Mouse (Mus musculus) intestine, embryonic 14.5 days (tissue): ENCODE measurements around the gene Slc44a5. TPM values are rescaled to one million over a fixed set of nuclear protein-coding genes. Genes with fewer than 3 reads are reported as not detected.

Source experiments
- ATAC-seq: fragments of 200-750 bp; cut with Nextera tagmentation; replicated peaks from 2 replicates; pipeline ENCODE4 v1.8.0; 2017; ENCODE audit warnings: low read depth, moderate number of reproducible peaks, moderate TSS enrichment, moderate library complexity; ENCODE audit not compliant: low FRiP score, low TSS enrichment
- DNase-seq: peaks from one replicate; pipeline ENCODE4 v3.0.0-alpha.2; 2018; ENCODE audit warnings: low spot score
- H3K27ac ChIP-seq: fragments of 300-500 bp; sonication (generic); 2 replicates; pipeline ENCODE4 v1.5.1; 2014; ENCODE audit warnings: low read depth, mild to moderate bottlenecking, control low read depth
- H3K27me3 ChIP-seq: fragments of 300-500 bp; sonication (generic); replicated peaks from 2 replicates; pipeline ENCODE4 v1.6.1; 2014; ENCODE audit warnings: low read length, control low read depth; ENCODE audit not compliant: control insufficient read depth, insufficient read depth
- H3K36me3 ChIP-seq: fragments of 300-500 bp; sonication (generic); 2 replicates; pipeline ENCODE4 v1.6.1; 2014; ENCODE audit warnings: low read length, control low read depth; ENCODE audit not compliant: control insufficient read depth, insufficient read depth
- H3K4me1 ChIP-seq: fragments of 300-500 bp; sonication (generic); replicated peaks from 2 replicates; pipeline ENCODE4 v1.6.1; 2014; ENCODE audit warnings: low read length, control low read depth, mixed read lengths; ENCODE audit not compliant: control insufficient read depth, insufficient read depth
- H3K4me2 ChIP-seq: fragments of 300-500 bp; sonication (generic); 2 replicates; pipeline ENCODE4 v1.6.1; 2014; ENCODE audit warnings: low read length
- H3K4me3 ChIP-seq: fragments of 300-500 bp; sonication (generic); 2 replicates; pipeline ENCODE4 v1.5.1; 2014; ENCODE audit warnings: low read depth, low read length, control low read depth, mixed read lengths
- H3K9ac ChIP-seq: fragments of 300-500 bp; sonication (generic); 2 replicates; pipeline ENCODE4 v1.6.1; 2014; ENCODE audit warnings: mild to moderate bottlenecking, low read length
- H3K9me3 ChIP-seq: fragments of 300-500 bp; sonication (generic); 2 replicates; pipeline ENCODE4 v1.6.1; 2016; ENCODE audit warnings: low read length, control low read depth; ENCODE audit not compliant: control insufficient read depth
- WGBS: fragments of 180-500 bp; shearing (Covaris S2); extraction: QIAGEN DNeasy Blood & Tissue Kit; methylation state at CpG from one replicate; pipeline ENCODE4 v1.1.7; 2014; 5-methylcytosine and 5-hydroxymethylcytosine counted together
- polyA plus RNA-seq: library from polyadenylated mRNA; unstranded; fragments of >200 nt; fragmentation: Nextera tagmentation; extraction: Ambion mirVana; gene quantifications from 2 replicates; pipeline ENCODE4 v1.2.1, GENCODE M21; 2014

Gene Slc44a5
- polyA plus RNA-seq, 1 experiment from 2014 or later, result 1.5 TPM

DNA sequence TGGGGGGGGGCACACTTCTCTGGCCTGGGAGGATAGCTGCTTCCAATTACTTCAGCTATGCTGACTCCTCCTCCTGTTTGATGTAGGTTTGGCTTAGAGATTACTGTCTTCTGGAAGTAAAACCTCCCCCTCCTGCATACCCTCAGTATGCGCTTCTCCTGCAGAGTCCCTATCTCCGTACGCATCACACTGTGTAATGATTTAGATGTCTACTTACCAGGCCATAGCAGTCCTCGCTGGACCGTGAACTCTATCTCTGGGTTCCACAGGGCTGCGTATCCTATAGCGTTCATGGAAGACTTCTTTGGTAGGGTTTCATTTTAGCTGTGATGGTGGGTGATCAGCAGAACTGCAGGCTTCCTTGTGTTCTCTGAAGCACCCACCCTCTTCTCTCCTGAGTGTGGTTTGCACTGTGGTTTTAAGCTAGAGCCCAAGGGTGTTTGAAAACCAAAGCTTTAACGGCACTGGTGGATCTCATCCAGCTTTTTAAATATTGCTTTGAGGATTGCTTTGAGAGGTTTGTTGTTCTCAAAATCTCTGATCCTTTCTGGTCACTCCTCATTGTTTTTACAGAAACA is 120.6 kb downstream of the Slc44a5 start:
- DNase-seq (no peak), ATAC-seq (no peak)
- Histone ChIP-seq H3K9ac (no peak overlapping the region), H3K4me2 (no peak overlapping the region), H3K27ac (no peak overlapping the region), H3K4me1 (0 out of 2 replicates have a peak, but pooled peaks cover 10% of the 10 kb centered on the region), H3K4me3 (no peak overlapping the region), H3K36me3 (no peaks in the 10 kb centered on the region), H3K9me3 (peaks cover 4% of the 10 kb centered on the region; the same call in 1 of the 2 replicates), H3K27me3 (no peaks in the 10 kb centered on the region)
- 55% methylated on average over 8 of the region's 8 CpGs for WGBS

DNA sequence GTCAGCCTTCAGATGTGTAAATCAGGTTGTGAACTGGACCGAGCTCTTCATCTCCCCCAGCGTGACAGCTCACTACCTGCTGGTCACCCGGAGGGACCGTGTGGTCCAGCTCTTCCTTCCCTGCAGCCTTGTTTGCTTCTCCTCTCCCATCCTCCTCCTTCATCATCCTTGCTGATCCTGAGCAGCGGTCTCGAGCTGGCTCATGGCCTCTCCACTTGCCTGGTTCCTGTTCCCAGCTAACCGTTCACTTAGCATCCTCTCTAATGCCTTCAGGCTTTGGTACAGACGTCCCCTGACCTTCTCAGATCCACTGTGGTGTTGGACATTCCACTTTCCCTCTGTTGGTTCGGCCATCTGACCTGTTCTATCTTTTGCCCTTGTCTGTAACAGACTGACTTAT is 128.4 kb downstream of the Slc44a5 start:
- no peak overlapping the region for H3K9ac ChIP-seq
- H3K4me3 ChIP-seq, result no peak overlapping the region
- H3K36me3 ChIP-seq, result no peaks in the 10 kb centered on the region
- ATAC-seq (no peak), DNase-seq (no peak)
- H3K4me1 ChIP-seq, result no peaks in the 10 kb centered on the region
- H3K4me2 ChIP-seq, result no peak overlapping the region
- H3K27ac ChIP-seq, result no peak overlapping the region
- peaks cover 5% of the 10 kb centered on the region; the same call in 1 of the 2 replicates for H3K9me3 ChIP-seq
- no peaks in the 10 kb centered on the region for H3K27me3 ChIP-seq
- 85% methylated on average over 9 of the region's 9 CpGs for WGBS

DNA sequence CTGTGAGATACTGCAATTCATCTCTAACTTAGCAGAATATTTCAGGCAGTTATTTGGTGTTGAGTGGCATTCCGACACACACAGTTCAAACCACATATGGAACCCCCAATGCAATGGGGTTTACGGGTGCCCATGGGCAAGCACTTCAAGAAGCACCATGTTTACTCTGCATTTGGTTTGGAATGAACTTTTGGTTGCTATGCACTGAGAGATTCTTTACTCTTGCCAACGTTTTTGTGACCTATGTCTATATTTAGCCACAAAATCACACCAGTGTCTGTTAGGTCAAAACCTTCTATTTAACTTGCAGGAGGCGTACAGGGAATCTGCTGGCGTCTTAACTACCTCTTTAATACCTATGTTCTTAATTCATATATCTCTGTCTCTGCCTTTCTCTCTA is 137.3 kb downstream of the Slc44a5 start:
- Histone ChIP-seq H3K9me3 (no peaks in the 10 kb centered on the region), H3K36me3 (no peaks in the 10 kb centered on the region), H3K27ac (no peak overlapping the region), H3K9ac (no peak overlapping the region), H3K4me1 (peaks cover 4% of the 10 kb centered on the region; the same call in 1 of the 2 replicates), H3K4me2 (no peak overlapping the region), H3K4me3 (no peak overlapping the region), H3K27me3 (no peaks in the 10 kb centered on the region)
- no peak for ATAC-seq
- 72% methylated on average over 5 of the region's 5 CpGs for WGBS
- DNase-seq, result no peak

DNA sequence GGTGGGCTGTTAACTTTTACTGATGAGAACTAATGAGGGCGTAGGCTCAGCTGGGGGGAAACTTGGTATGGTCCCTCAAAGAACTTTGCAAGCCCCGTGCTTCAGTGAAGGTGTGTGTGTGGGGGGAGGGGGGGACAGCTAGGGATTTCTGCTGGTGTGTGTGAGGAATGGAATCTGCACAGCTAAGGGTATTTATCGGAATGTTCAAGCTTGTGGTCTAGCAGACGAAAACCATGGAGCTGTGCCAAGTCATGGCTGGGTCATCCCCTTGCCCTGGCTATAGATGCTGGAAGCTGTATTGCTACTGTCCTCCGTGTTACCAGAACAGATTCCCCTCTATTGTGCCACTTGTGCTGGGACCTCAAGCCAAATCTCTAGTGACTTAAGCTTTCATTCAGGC is 138.0 kb downstream of the Slc44a5 start:
- no peak overlapping the region for H3K4me3 ChIP-seq
- no peak overlapping the region for H3K4me2 ChIP-seq
- no peak for DNase-seq
- no peaks in the 10 kb centered on the region for H3K27me3 ChIP-seq
- H3K9ac ChIP-seq, result no peak overlapping the region
- H3K27ac ChIP-seq, result no peak overlapping the region
- 43% methylated on average over 5 of the region's 5 CpGs for WGBS
- H3K9me3 ChIP-seq, result no peaks in the 10 kb centered on the region
- no peak for ATAC-seq
- H3K4me1 ChIP-seq, result peaks cover 4% of the 10 kb centered on the region; the same call in 1 of the 2 replicates
- H3K36me3 ChIP-seq, result no peaks in the 10 kb centered on the region

- H3K4me1 ChIP-seq, result peaks cover 4% of the 10 kb centered on the region; the same call in 1 of the 2 replicates
- H3K9ac ChIP-seq, result no peak overlapping the region
- DNase-seq, result no peak
- no peak overlapping the region for H3K4me2 ChIP-seq
- H3K27me3 ChIP-seq, result no peaks in the 10 kb centered on the region
- H3K4me3 ChIP-seq, result no peak overlapping the region
- no peak for ATAC-seq
- H3K27ac ChIP-seq, result no peak overlapping the region
- no peaks in the 10 kb centered on the region for H3K36me3 ChIP-seq
- WGBS, result 81% methylated on average over 9 of the region's 9 CpGs
- H3K9me3 ChIP-seq, result no peaks in the 10 kb centered on the region
These were observed 141.8 kb downstream of the Slc44a5 start for GRCm38 (mm10) chr3:154114991-154115390.

DNA sequence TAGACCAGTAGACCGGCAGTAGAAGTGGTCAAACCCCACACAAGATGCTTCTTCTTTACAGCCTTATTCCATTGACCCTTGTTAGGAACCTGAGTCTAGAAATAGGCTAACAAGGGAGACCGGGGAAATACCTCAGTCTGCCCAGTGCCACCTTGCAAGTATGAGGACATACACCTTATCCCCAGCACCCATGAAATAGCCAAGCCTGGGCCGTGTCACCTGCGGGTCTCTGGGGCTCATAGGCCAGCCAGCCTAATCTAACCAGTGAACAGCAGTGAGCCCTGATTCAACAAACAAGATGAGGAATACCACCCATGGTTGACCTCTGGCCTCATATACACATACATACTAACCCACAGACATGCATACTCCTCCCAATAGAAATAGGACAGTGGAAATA is 142.2 kb downstream of the Slc44a5 start:
- H3K36me3 ChIP-seq, result no peaks in the 10 kb centered on the region
- H3K4me2 ChIP-seq, result no peak overlapping the region
- ATAC-seq (no peak), DNase-seq (no peak)
- H3K9me3 ChIP-seq, result no peaks in the 10 kb centered on the region
- 90% methylated on average over 4 of the region's 4 CpGs for WGBS
- H3K27me3 ChIP-seq, result no peaks in the 10 kb centered on the region
- no peak overlapping the region for H3K27ac ChIP-seq
- H3K4me1 ChIP-seq, result peaks cover 4% of the 10 kb centered on the region; the same call in 1 of the 2 replicates
- H3K4me3 ChIP-seq, result no peak overlapping the region
- no peak overlapping the region for H3K9ac ChIP-seq

DNA sequence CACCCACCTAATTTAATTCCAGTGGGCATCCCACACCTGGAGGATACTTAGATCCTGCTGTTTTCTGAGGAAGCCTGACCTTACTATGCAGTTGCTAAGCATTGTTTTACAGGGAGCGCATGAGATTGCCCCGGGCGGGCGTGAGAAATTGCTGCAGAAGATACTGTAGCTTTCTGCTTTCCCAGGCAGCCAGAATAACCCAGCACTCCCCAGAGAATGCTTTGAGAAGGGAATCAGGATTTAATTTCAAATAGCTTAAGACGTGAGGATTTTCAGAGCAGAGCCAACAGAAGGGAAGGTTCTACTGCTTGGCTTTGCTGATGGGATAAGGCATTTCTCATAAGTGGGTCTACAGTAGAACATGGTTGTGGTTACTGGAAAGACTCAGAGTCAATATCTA is 142.8 kb downstream of the Slc44a5 start:
- Histone ChIP-seq H3K9me3 (no peaks in the 10 kb centered on the region), H3K27ac (no peak overlapping the region), H3K4me2 (no peak overlapping the region), H3K4me1 (peaks cover 4% of the 10 kb centered on the region; the same call in 1 of the 2 replicates), H3K9ac (no peak overlapping the region), H3K4me3 (no peak overlapping the region), H3K36me3 (no peaks in the 10 kb centered on the region), H3K27me3 (no peaks in the 10 kb centered on the region)
- WGBS, result 92% methylated on average over 5 of the region's 5 CpGs
- no peak for ATAC-seq
- DNase-seq, result no peak

DNA sequence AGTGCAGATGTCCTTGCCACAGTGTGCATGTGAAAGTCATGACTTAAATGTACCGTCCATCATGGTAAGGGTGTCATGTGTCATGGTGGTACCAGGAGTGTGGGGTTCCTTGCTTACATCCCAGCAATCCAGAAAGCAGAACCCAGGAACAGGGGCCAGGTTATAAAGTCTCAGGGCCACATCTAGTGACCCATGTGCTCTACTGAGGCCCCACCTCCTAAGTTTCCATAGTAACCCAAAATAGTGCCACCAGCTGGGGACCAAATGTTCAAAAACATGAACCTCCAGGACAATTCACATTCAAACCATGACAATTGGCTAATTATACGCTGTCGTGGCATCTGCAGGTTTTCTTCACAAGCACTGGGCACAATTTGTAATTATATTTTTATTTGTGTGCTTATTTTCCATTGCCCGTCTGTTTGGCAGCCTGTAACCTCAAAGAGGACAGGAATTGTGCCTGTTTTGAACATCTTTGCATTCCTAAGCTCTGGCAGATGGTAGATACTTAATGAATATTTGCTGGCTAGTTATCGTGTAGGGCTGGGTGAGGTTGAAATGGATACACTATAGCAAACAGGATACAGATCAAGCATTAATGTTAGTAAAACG is 145.9 kb downstream of the Slc44a5 start:
- Histone ChIP-seq H3K4me2 (no peak overlapping the region), H3K36me3 (no peaks in the 10 kb centered on the region), H3K9me3 (no peaks in the 10 kb centered on the region), H3K4me1 (no peaks in the 10 kb centered on the region), H3K27ac (no peak overlapping the region), H3K4me3 (no peak overlapping the region), H3K27me3 (no peaks in the 10 kb centered on the region), H3K9ac (no peak overlapping the region)
- WGBS, result 78% methylated on average over 6 of the region's 6 CpGs
- ATAC-seq (no peak), DNase-seq (no peak)

GRCm38 (mm10) chr3:154122531-154122930 is 149.3 kb downstream of the Slc44a5 start:
- Histone ChIP-seq H3K9ac (no peak overlapping the region), H3K4me3 (no peak overlapping the region), H3K4me1 (no peaks in the 10 kb centered on the region), H3K36me3 (no peaks in the 10 kb centered on the region), H3K9me3 (no peaks in the 10 kb centered on the region), H3K27me3 (no peaks in the 10 kb centered on the region), H3K4me2 (no peak overlapping the region), H3K27ac (no peak overlapping the region)
- no peak for DNase-seq
- ATAC-seq, result no peak
- 89% methylated on average over 3 of the region's 3 CpGs for WGBS
